Mouse (Mus musculus) cerebellum, adult 11 months (tissue): Measurements from ENCODE around the gene Obp1a.

Source experiments
- DNase-seq: peaks from one replicate; pipeline ENCODE4 v3.0.0; 2022

Obp1a gene

GRCm38 (mm10) chrX:78091274-78091673, at the start of gene Obp1a:
Gene Obp1a (minus strand): TSS chrX:78091374.
- no peak for DNase-seq

DNA sequence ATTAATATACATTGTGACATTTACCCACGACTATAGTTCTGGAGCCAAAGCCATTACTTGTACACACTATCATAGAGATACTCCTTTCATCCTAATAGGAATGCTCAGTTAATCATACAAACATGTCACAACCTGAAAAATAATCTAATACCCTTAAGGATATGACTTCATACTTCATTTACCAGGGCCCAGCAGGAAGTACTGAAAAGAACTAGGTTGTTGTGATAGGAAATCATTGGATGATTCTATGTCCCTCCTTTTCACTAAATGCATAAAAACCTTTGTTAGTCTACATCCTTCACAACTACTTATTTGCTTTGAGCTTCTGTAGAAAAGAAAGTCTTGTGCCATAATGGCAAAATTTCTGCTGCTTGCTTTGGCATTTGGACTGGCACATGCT, 34.0 kb upstream of the Obp1a start, which contains the start of gene Gm5938:
Gm5938 (plus strand) TSS at position 301 of the 400 bp plus-strand sequence.
- no peak for DNase-seq
